Mouse (Mus musculus) stomach, postnatal 0 days (tissue): ENCODE measurements around the gene Sardh.

Experiments
- CTCF ChIP-seq: IDR thresholded peaks from 2 replicates; pipeline ENCODE4 v1.5.1; 2016; ENCODE audit warnings: antibody characterized with exemption, low read depth, mild to moderate bottlenecking, moderate library complexity
- EP300 ChIP-seq: optimal IDR thresholded peaks from 2 replicates; pipeline ENCODE3; 2016; ENCODE audit warnings: antibody characterized with exemption

DNA sequence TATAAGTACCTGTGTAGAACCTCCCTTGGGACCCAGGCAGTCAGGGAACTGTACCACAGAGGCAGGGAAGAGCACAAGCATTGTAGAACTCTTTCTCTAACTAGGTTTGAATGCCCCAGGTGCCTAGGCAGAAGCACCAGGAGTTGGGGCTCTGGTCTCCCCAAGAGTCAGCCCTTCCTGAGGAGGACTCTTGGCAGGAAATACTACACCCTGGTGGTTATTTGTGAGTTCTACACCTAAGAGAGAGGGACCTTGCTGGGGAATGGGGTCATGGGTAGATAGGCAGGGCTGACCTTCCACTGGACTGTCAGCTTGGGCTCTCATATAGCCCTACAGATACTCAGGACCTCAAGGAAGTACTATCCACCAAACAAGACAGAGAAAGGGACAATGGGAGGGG is 3.3 kb upstream of the Sardh start:
- TF ChIP-seq CTCF: peak; percentile 46
- no peak for TF ChIP-seq EP300
